Mouse (Mus musculus): Measurements from ENCODE around the gene Cox16. TPM values are rescaled to one million over a fixed set of nuclear protein-coding genes. Genes with fewer than 3 reads are reported as not detected.
"Not testable (repeated sequence)": the region's sequence is repeated elsewhere in the genome, so short reads cannot be mapped to it uniquely, and the experiment has no call there.

The Cox16 gene
- polyA plus RNA-seq, 1 experiment from 2014 or later = 132 TPM

GRCm38 (mm10) chr12:81413211-81413610 is 71.7 kb downstream of the Cox16 start:
- 76% methylated on average over 3 of the region's 3 CpGs for WGBS (ENCODE audit: insufficient replicate concordance)
- ATAC-seq (no peak), DNase-seq (no peak)

GRCm38 (mm10) chr12:81408966-81409365 is 76.0 kb downstream of the Cox16 start:
- TF ChIP-seq EP300 (IDR thresholded peaks at IDR 0.05; ENCODE audit: low read depth) (no peak), CTCF (IDR thresholded peaks at IDR 0.05; ENCODE audit: low read depth) (no peak)
- Histone ChIP-seq H3K4me1 (ENCODE audit: insufficient read depth) (no peaks in the 10 kb centered on the region), H3K4me2 (ENCODE audit: low read depth, low read length) (no peak overlapping the region), H3K27ac (ENCODE audit: low read depth) (no peak overlapping the region), H3K36me3 (replicated peaks; ENCODE audit: insufficient read depth, low read length) (no peaks in the 10 kb centered on the region), H3K9me3 (ENCODE audit: low read length) (no peaks in the 10 kb centered on the region), H3K27me3 (ENCODE audit: insufficient read depth, low read length) (no peaks in the 10 kb centered on the region), H3K9ac (replicated peaks) (no peak overlapping the region), H3K4me3 (ENCODE audit: low read depth, low read length) (no peak overlapping the region)
- ATAC-seq (no peak), DNase-seq (no peak)
- WGBS (ENCODE audit: insufficient replicate concordance) = 73% methylated on average over 3 of the region's 3 CpGs

More at GRCm38 (mm10) chr12:81413211-81413610, 71.7 kb downstream of the Cox16 start:
- no peaks in the 10 kb centered on the region for H3K9me3 ChIP-seq (ENCODE audit: low read length)
- no peaks in the 10 kb centered on the region for H3K36me3 ChIP-seq (replicated peaks; ENCODE audit: insufficient read depth, low read length)
- no peaks in the 10 kb centered on the region for H3K27me3 ChIP-seq (ENCODE audit: insufficient read depth, low read length)
- H3K27ac ChIP-seq (ENCODE audit: low read depth) = no peak overlapping the region
- no peak overlapping the region for H3K9ac ChIP-seq (replicated peaks)
- TF ChIP-seq CTCF (IDR thresholded peaks at IDR 0.05; ENCODE audit: low read depth) = no peak
- H3K4me2 ChIP-seq (ENCODE audit: low read depth, low read length) = no peak overlapping the region
- no peak overlapping the region for H3K4me3 ChIP-seq (ENCODE audit: low read depth, low read length)
- no peaks in the 10 kb centered on the region for H3K4me1 ChIP-seq (ENCODE audit: insufficient read depth)

GRCm38 (mm10) chr12:81402187-81402586 is 82.7 kb downstream of the Cox16 start:
- H3K27ac ChIP-seq (ENCODE audit: low read depth) = no peak overlapping the region
- peak; percentile 85 for TF ChIP-seq CTCF (IDR thresholded peaks at IDR 0.05; ENCODE audit: low read depth)
- TF ChIP-seq EP300 (IDR thresholded peaks at IDR 0.05; ENCODE audit: low read depth) = no peak
- 22% methylated on average over 1 of the region's 1 CpGs for WGBS (ENCODE audit: insufficient replicate concordance)
- ATAC-seq = peak; percentile 44; the same call in 1 of the 2 replicates
- no peak overlapping the region for H3K4me3 ChIP-seq (ENCODE audit: low read depth, low read length)
- DNase-seq = peak; percentile 62
- H3K4me2 ChIP-seq (ENCODE audit: low read depth, low read length) = no peak overlapping the region
- no peak overlapping the region for H3K9ac ChIP-seq (replicated peaks)
- H3K9me3 ChIP-seq (ENCODE audit: low read length) = no peaks in the 10 kb centered on the region
- H3K27me3 ChIP-seq (ENCODE audit: insufficient read depth, low read length) = no peaks in the 10 kb centered on the region
- H3K36me3 ChIP-seq (replicated peaks; ENCODE audit: insufficient read depth, low read length) = no peaks in the 10 kb centered on the region
- H3K4me1 ChIP-seq (ENCODE audit: insufficient read depth) = no peaks in the 10 kb centered on the region

GRCm38 (mm10) chr12:81379364-81379763 is 105.6 kb downstream of the Cox16 start, which contains the start of gene Gm4787:
Gene Gm4787 (minus strand): TSS chr12:81379464.
- WGBS (ENCODE audit: insufficient replicate concordance) = 90% methylated on average over 1 of the region's 1 CpGs
- ATAC-seq; H3K4me2 ChIP-seq (ENCODE audit: low read depth, low read length): not testable (repeated sequence)

GRCm38 (mm10) chr12:81333841-81334240 is 151.1 kb downstream of the Cox16 start:
- H3K9me3 ChIP-seq (ENCODE audit: low read length) = no peaks in the 10 kb centered on the region
- H3K4me2 ChIP-seq (ENCODE audit: low read depth, low read length) = no peak overlapping the region
- TF ChIP-seq EP300 (IDR thresholded peaks at IDR 0.05; ENCODE audit: low read depth) = no peak
- TF ChIP-seq CTCF (IDR thresholded peaks at IDR 0.05; ENCODE audit: low read depth) = no peak
- ATAC-seq (no peak), DNase-seq (no peak)
- 63% methylated on average over 5 of the region's 5 CpGs for WGBS (ENCODE audit: insufficient replicate concordance)
- H3K27me3 ChIP-seq (ENCODE audit: insufficient read depth, low read length) = peaks cover 45% of the 10 kb centered on the region
- no peaks in the 10 kb centered on the region for H3K36me3 ChIP-seq (replicated peaks; ENCODE audit: insufficient read depth, low read length)
- H3K4me1 ChIP-seq (ENCODE audit: insufficient read depth) = peaks cover 3% of the 10 kb centered on the region; the same call in 1 of the 2 replicates
- H3K4me3 ChIP-seq (ENCODE audit: low read depth, low read length) = no peak overlapping the region
- no peak overlapping the region for H3K9ac ChIP-seq (replicated peaks)
- H3K27ac ChIP-seq (ENCODE audit: low read depth) = no peak overlapping the region

More at GRCm38 (mm10) chr12:81379364-81379763, 105.6 kb downstream of the Cox16 start, which contains the start of gene Gm4787:
- H3K9me3 ChIP-seq (ENCODE audit: low read length); DNase-seq; H3K9ac ChIP-seq (replicated peaks); H3K4me1 ChIP-seq (ENCODE audit: insufficient read depth); H3K36me3 ChIP-seq (replicated peaks; ENCODE audit: insufficient read depth, low read length); H3K27me3 ChIP-seq (ENCODE audit: insufficient read depth, low read length); H3K27ac ChIP-seq (ENCODE audit: low read depth); H3K4me3 ChIP-seq (ENCODE audit: low read depth, low read length): not testable (repeated sequence)

DNA sequence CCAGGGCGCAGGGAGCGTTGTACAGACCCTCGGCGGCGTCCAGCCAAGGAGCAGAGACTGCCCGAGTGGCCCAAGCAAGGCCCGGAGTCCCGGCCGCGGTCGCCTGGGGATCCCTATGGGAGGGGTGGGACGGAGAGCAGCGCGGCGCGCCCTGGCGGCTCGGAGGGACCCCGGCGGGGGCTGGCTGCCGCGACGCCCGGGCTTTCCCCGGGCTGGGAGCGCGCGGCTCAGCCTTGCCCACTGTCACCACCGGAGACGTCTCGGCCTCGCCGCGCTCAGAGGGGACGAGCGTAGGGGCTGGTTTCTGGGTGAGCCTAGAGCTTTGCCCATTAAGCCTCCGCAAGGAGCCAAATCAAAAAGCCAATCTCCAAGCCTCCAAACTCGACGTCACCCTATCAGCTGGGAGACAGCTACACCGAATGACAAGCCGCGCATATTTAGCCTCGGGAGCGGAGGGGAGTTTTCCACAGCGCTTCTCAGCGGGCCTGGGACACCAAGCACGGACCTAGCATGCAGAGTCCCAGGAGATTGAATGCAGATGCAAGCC is 152.0 kb downstream of the Cox16 start, which contains the start of gene Slc8a3:
TSS of gene Slc8a3 (minus strand) at position 306 of the 547 bp plus-strand sequence.
- no peaks in the 10 kb centered on the region for H3K36me3 ChIP-seq (replicated peaks; ENCODE audit: insufficient read depth, low read length)
- DNase-seq (peak; percentile 23), ATAC-seq (no peak)
- peaks cover 45% of the 10 kb centered on the region for H3K27me3 ChIP-seq (ENCODE audit: insufficient read depth, low read length)
- no peak within 1 kb of the TSS for H3K27ac ChIP-seq (ENCODE audit: low read depth)
- H3K9ac ChIP-seq (replicated peaks) = peak within 1 kb of the TSS; percentile 26; the same call in 1 of the 2 replicates
- 2% methylated on average over 38 of the region's 47 CpGs for WGBS (ENCODE audit: insufficient replicate concordance)
- H3K9me3 ChIP-seq (ENCODE audit: low read length) = no peaks in the 10 kb centered on the region
- peak within 1 kb of the TSS; percentile 82 for H3K4me2 ChIP-seq (ENCODE audit: low read depth, low read length)
- H3K4me1 ChIP-seq (ENCODE audit: insufficient read depth) = peaks cover 3% of the 10 kb centered on the region; the same call in 1 of the 2 replicates
- TF ChIP-seq CTCF (IDR thresholded peaks at IDR 0.05; ENCODE audit: low read depth) = no peak
- TF ChIP-seq EP300 (IDR thresholded peaks at IDR 0.05; ENCODE audit: low read depth) = no peak
- peak within 1 kb of the TSS; percentile 43 for H3K4me3 ChIP-seq (ENCODE audit: low read depth, low read length)

Measured in liver, postnatal 0 days (tissue).